Mouse (Mus musculus): ENCODE data around the gene Taar9. TPM values are rescaled to one million over a fixed set of nuclear protein-coding genes. Genes with fewer than 3 reads are reported as not detected.
"Not testable (repeated sequence)": the region's sequence is repeated elsewhere in the genome, so short reads cannot be mapped to it uniquely, and the experiment has no call there.

Gene Taar9
- total and polyA plus RNA-seq, 2 experiments from 2014 or later: not detected

- H3K9ac ChIP-seq (replicated peaks; ENCODE audit: low read depth, low read length): no peak overlapping the region
- DNase-seq (ENCODE audit: low spot score): peak; percentile 60
- H3K4me2 ChIP-seq (ENCODE audit: low read depth, low read length): no peak overlapping the region
- TF ChIP-seq CTCF (IDR thresholded peaks at IDR 0.05; ENCODE audit: low read depth) (peak; percentile 78), EP300 (IDR thresholded peaks at IDR 0.05; ENCODE audit: low read depth) (no peak)
- 39% methylated on average over 6 of the region's 6 CpGs for WGBS
- 0 out of 2 replicates have a peak, but pooled peaks cover 3% of the 10 kb centered on the region for H3K9me3 ChIP-seq (replicated peaks; ENCODE audit: control insufficient read depth, low read length)
- H3K27me3 ChIP-seq (ENCODE audit: control insufficient read depth, insufficient read depth, low read length): no peaks in the 10 kb centered on the region
- no peaks in the 10 kb centered on the region for H3K4me1 ChIP-seq (ENCODE audit: control insufficient read depth, insufficient read depth)
- H3K4me3 ChIP-seq (ENCODE audit: low read depth, low read length): no peak overlapping the region
- no peaks in the 10 kb centered on the region for H3K36me3 ChIP-seq (replicated peaks; ENCODE audit: control insufficient read depth, insufficient read depth, low read length)
- no peak overlapping the region for H3K27ac ChIP-seq (ENCODE audit: low read depth)
- no peak for ATAC-seq (ENCODE audit: insufficient read depth, low read depth)
Measured at GRCm38 (mm10) chr10:24111116-24111778, 1.9 kb upstream of the Taar9 start.

GRCm38 (mm10) chr10:24108236-24108635, 1.1 kb downstream of the Taar9 start:
- H3K4me2 ChIP-seq (ENCODE audit: low read depth, low read length): no peak overlapping the region
- TF ChIP-seq CTCF (IDR thresholded peaks at IDR 0.05; ENCODE audit: low read depth): no peak
- no peak for TF ChIP-seq EP300 (IDR thresholded peaks at IDR 0.05; ENCODE audit: low read depth)
- H3K9ac ChIP-seq (replicated peaks; ENCODE audit: low read depth, low read length): no peak overlapping the region
- ATAC-seq (ENCODE audit: insufficient read depth, low read depth) (no peak), DNase-seq (ENCODE audit: low spot score) (no peak)
- H3K27me3 ChIP-seq (ENCODE audit: control insufficient read depth, insufficient read depth, low read length): no peaks in the 10 kb centered on the region
- no peaks in the 10 kb centered on the region for H3K9me3 ChIP-seq (replicated peaks; ENCODE audit: control insufficient read depth, low read length)
- no peak overlapping the region for H3K4me3 ChIP-seq (ENCODE audit: low read depth, low read length)
- H3K4me1 ChIP-seq (ENCODE audit: control insufficient read depth, insufficient read depth): no peaks in the 10 kb centered on the region
- 82% methylated on average over 3 of the region's 3 CpGs for WGBS
- no peaks in the 10 kb centered on the region for H3K36me3 ChIP-seq (replicated peaks; ENCODE audit: control insufficient read depth, insufficient read depth, low read length)
- H3K27ac ChIP-seq (ENCODE audit: low read depth): no peak overlapping the region

GRCm38 (mm10) chr10:24107747-24108146, 1.6 kb downstream of the Taar9 start:
- Histone ChIP-seq H3K27me3 (ENCODE audit: control insufficient read depth, insufficient read depth, low read length) (no peaks in the 10 kb centered on the region), H3K4me2 (ENCODE audit: low read depth, low read length) (no peak overlapping the region), H3K4me3 (ENCODE audit: low read depth, low read length) (no peak overlapping the region), H3K27ac (ENCODE audit: low read depth) (no peak overlapping the region), H3K9me3 (replicated peaks; ENCODE audit: control insufficient read depth, low read length) (no peaks in the 10 kb centered on the region), H3K36me3 (replicated peaks; ENCODE audit: control insufficient read depth, insufficient read depth, low read length) (no peaks in the 10 kb centered on the region), H3K9ac (replicated peaks; ENCODE audit: low read depth, low read length) (no peak overlapping the region), H3K4me1 (ENCODE audit: control insufficient read depth, insufficient read depth) (no peaks in the 10 kb centered on the region)
- no peak for TF ChIP-seq CTCF (IDR thresholded peaks at IDR 0.05; ENCODE audit: low read depth)
- TF ChIP-seq EP300 (IDR thresholded peaks at IDR 0.05; ENCODE audit: low read depth): no peak
- ATAC-seq (ENCODE audit: insufficient read depth, low read depth): no peak
- DNase-seq (ENCODE audit: low spot score): no peak
- WGBS: 54% methylated on average over 5 of the region's 5 CpGs

GRCm38 (mm10) chr10:24103299-24103698, 6.0 kb downstream of the Taar9 start:
- not testable (repeated sequence) for H3K4me1 ChIP-seq (ENCODE audit: control insufficient read depth, insufficient read depth); H3K4me3 ChIP-seq (ENCODE audit: low read depth, low read length); ATAC-seq (ENCODE audit: insufficient read depth, low read depth); H3K9ac ChIP-seq (replicated peaks; ENCODE audit: low read depth, low read length); DNase-seq (ENCODE audit: low spot score); H3K9me3 ChIP-seq (replicated peaks; ENCODE audit: control insufficient read depth, low read length); H3K4me2 ChIP-seq (ENCODE audit: low read depth, low read length); H3K27me3 ChIP-seq (ENCODE audit: control insufficient read depth, insufficient read depth, low read length); H3K36me3 ChIP-seq (replicated peaks; ENCODE audit: control insufficient read depth, insufficient read depth, low read length); H3K27ac ChIP-seq (ENCODE audit: low read depth)
- WGBS: 33% methylated on average over 1 of the region's 1 CpGs

DNA sequence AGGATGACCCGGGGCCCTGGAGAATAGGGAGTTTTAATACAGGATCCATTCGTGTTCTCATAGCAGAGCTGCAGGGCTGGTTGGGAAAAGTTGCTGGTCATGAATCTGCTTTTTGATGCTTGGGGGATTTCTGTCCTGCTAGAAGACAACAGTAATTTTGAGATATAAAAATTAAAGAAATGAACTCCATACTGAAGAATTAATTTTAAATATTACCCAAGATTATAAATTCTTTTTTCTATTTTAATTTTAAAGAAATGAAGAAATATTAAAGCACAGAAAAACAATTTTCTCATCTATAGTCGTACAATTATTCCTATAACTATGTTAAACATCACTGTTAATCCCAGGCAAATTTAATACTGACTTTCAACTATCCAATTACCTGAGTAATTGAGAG, 7.5 kb downstream of the Taar9 start, which contains the start of gene Taar8c:
TSS of gene Taar8c (minus strand) at position 101 of the 400 bp plus-strand sequence.
- 75% methylated on average over 1 of the region's 3 CpGs for WGBS
- H3K36me3 ChIP-seq (replicated peaks; ENCODE audit: control insufficient read depth, insufficient read depth, low read length); H3K9ac ChIP-seq (replicated peaks; ENCODE audit: low read depth, low read length): not testable (repeated sequence)

GRCm38 (mm10) chr10:24097010-24097409, 12.3 kb downstream of the Taar9 start:
- H3K36me3 ChIP-seq (replicated peaks; ENCODE audit: control insufficient read depth, insufficient read depth, low read length); H3K9me3 ChIP-seq (replicated peaks; ENCODE audit: control insufficient read depth, low read length); H3K4me2 ChIP-seq (ENCODE audit: low read depth, low read length); H3K27me3 ChIP-seq (ENCODE audit: control insufficient read depth, insufficient read depth, low read length); ATAC-seq (ENCODE audit: insufficient read depth, low read depth); H3K9ac ChIP-seq (replicated peaks; ENCODE audit: low read depth, low read length); H3K27ac ChIP-seq (ENCODE audit: low read depth); DNase-seq (ENCODE audit: low spot score); H3K4me3 ChIP-seq (ENCODE audit: low read depth, low read length); H3K4me1 ChIP-seq (ENCODE audit: control insufficient read depth, insufficient read depth): not testable (repeated sequence)
- 59% methylated on average over 2 of the region's 2 CpGs for WGBS

More for the DNA sequence above, 7.5 kb downstream of the Taar9 start, which contains the start of gene Taar8c:
- H3K27me3 ChIP-seq (ENCODE audit: control insufficient read depth, insufficient read depth, low read length); H3K4me2 ChIP-seq (ENCODE audit: low read depth, low read length); H3K27ac ChIP-seq (ENCODE audit: low read depth); H3K4me1 ChIP-seq (ENCODE audit: control insufficient read depth, insufficient read depth); ATAC-seq (ENCODE audit: insufficient read depth, low read depth); H3K9me3 ChIP-seq (replicated peaks; ENCODE audit: control insufficient read depth, low read length); DNase-seq (ENCODE audit: low spot score); H3K4me3 ChIP-seq (ENCODE audit: low read depth, low read length): not testable (repeated sequence)
